Mouse (Mus musculus) heart, embryonic 15.5 days (tissue): Measurements from ENCODE around the gene Maf. TPM values are rescaled to one million over a fixed set of nuclear protein-coding genes. Genes with fewer than 3 reads are reported as not detected.

ENCODE experiments used
- ATAC-seq: fragments of 200-750 bp; cut with Nextera tagmentation; replicated peaks from 2 replicates; pipeline ENCODE4 v1.8.0; 2017; ENCODE audit warnings: low read depth, moderate TSS enrichment; ENCODE audit not compliant: insufficient number of reproducible peaks, insufficient read depth, low FRiP score
- H3K27ac ChIP-seq: fragments of 300-500 bp; sonication (generic); 2 replicates; pipeline ENCODE4 v1.5.1; 2015; ENCODE audit warnings: mild to moderate bottlenecking, inconsistent platforms
- H3K27me3 ChIP-seq: fragments of 300-500 bp; sonication (generic); 2 replicates; pipeline ENCODE4 v1.6.1; 2015; ENCODE audit warnings: inconsistent platforms
- H3K36me3 ChIP-seq: fragments of 300-500 bp; sonication (generic); 2 replicates; pipeline ENCODE4 v1.6.1; 2015; ENCODE audit warnings: mild to moderate bottlenecking, inconsistent platforms
- H3K4me1 ChIP-seq: fragments of 300-500 bp; sonication (generic); replicated peaks from 2 replicates; pipeline ENCODE4 v1.6.1; 2015; ENCODE audit warnings: inconsistent platforms
- H3K4me2 ChIP-seq: fragments of 300-500 bp; sonication (generic); 2 replicates; pipeline ENCODE4 v1.6.1; 2015; ENCODE audit warnings: inconsistent platforms, mild to moderate bottlenecking, moderate library complexity
- H3K4me3 ChIP-seq: fragments of 300-500 bp; sonication (generic); 2 replicates; pipeline ENCODE4 v1.5.1; 2015; ENCODE audit warnings: mild to moderate bottlenecking, inconsistent platforms
- H3K9ac ChIP-seq: fragments of 300-500 bp; sonication (generic); 2 replicates; pipeline ENCODE4 v1.6.1; 2015; ENCODE audit warnings: mild to moderate bottlenecking, inconsistent platforms
- H3K9me3 ChIP-seq: fragments of 300-500 bp; sonication (generic); replicated peaks from 2 replicates; pipeline ENCODE4 v1.6.1; 2016; ENCODE audit warnings: inconsistent platforms
- WGBS: fragments of 180-500 bp; shearing (Covaris S2); methylation state at CpG from one replicate; pipeline ENCODE4 v1.1.7; 2015; ENCODE audit warnings: mixed read lengths; 5-methylcytosine and 5-hydroxymethylcytosine counted together
- polyA plus RNA-seq: library from polyadenylated mRNA; unstranded; fragments of >200 nt; fragmentation: Nextera tagmentation; extraction: Ambion mirVana; gene quantifications from 2 replicates; pipeline ENCODE4 v1.2.1, GENCODE M21; 2015

The Maf gene
- 3.3 and 3.9 TPM in 2 replicates for polyA plus RNA-seq

DNA sequence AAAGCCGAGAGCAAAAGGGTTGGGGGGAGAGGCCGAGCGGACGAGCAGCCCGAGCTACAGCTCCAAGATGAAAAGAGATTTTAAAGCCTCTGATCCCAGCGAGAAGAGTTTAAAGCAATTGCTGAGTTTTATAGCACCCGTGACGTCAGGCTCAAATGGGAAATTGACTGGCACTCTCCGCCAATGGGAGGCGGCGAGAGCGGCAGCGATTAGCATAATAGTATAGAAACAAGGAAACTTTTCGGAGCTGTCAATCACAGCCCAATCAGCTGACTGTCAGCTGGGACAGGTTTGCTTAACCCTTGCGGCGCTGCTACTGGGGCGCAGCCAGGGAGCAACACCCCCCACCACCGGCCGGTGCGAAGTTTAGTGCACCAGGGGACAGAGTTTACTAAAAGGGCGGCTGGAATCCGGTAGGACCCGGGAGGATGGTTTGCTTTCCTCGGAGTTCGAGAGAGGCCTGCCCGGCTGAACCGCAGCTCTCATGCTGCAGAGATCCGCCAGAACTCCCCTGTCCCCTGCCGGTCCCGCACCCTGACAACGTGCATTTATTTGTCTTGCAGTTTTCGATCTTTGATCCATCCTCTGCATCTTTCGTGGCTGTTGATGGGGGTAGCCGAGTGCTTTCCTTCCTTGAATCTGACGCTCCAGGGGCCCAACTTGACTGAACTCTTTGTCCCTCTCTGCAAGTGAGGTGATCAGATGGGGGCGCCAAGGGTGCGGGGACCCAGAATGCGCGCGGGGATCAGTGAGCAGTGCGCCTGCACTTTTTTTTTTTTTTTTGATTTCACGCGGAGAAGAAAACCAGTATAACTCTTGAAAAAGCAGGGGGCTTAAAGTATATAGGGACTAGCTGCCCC is at the start of gene Maf:
Maf (minus strand) TSS at position 64 of the 860 bp plus-strand sequence.
- H3K4me1 ChIP-seq: peaks cover 17% of the 10 kb centered on the region
- no peaks in the 10 kb centered on the region for H3K36me3 ChIP-seq
- under 1% methylated on average over 43 of the region's 43 CpGs for WGBS
- H3K9me3 ChIP-seq: no peaks in the 10 kb centered on the region
- peak within 1 kb of the TSS; percentile 95 for H3K4me2 ChIP-seq
- H3K4me3 ChIP-seq: peak within 1 kb of the TSS; percentile 77
- ATAC-seq: peak; percentile 76
- peaks cover 26% of the 10 kb centered on the region for H3K27me3 ChIP-seq
- peak within 1 kb of the TSS; percentile 58 for H3K9ac ChIP-seq
- peak within 1 kb of the TSS; percentile 87 for H3K27ac ChIP-seq

DNA sequence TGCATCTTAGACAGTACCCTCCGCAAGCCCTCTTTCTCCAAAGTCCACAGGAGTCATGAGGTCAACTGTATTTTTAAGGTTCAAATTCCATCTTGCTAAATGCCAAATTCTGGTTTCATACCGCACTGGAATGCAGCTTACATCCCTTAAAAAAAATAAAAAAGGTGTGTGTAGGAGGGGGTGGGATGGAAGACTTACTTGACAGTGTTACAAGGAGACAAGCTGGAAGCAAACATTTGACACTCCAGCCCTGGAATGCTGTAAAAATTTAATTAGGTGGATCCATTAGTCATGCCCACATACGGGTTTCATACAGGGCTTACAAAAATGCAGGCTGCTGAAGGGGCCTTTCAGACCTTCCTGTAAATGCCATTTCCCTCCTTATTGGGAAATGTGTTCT is 49.4 kb upstream of the Maf start:
- Histone ChIP-seq H3K36me3 (no peaks in the 10 kb centered on the region), H3K4me1 (no peaks in the 10 kb centered on the region), H3K9me3 (no peaks in the 10 kb centered on the region), H3K4me3 (no peak overlapping the region), H3K9ac (no peak overlapping the region), H3K27ac (no peak overlapping the region), H3K4me2 (no peak overlapping the region), H3K27me3 (no peaks in the 10 kb centered on the region)
- ATAC-seq: no peak
- 73% methylated on average over 3 of the region's 3 CpGs for WGBS

DNA sequence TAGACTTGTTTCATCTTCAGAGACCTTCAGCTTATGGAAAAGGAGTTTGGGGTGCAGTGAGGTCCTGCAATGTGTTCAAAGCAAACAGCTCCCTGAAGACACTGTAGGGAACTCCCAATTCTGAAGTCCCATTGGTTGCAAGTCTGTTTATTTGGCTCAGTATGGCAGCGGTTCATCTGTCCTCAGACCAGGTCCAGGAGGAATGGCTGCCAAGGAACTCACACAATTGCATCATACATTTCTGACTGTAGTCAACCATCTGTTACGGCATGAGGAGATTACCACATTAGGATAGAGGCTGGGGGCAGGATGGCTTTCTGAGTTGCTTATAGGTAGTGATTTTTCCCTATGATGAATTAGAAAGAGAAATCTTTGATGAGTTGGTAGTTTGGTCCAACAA is 48.4 kb upstream of the Maf start:
- Histone ChIP-seq H3K4me1 (no peaks in the 10 kb centered on the region), H3K9me3 (no peaks in the 10 kb centered on the region), H3K36me3 (no peaks in the 10 kb centered on the region), H3K27me3 (no peaks in the 10 kb centered on the region), H3K27ac (no peak overlapping the region), H3K4me3 (no peak overlapping the region), H3K4me2 (no peak overlapping the region), H3K9ac (no peak overlapping the region)
- WGBS: 74% methylated on average over 2 of the region's 2 CpGs
- no peak for ATAC-seq

DNA sequence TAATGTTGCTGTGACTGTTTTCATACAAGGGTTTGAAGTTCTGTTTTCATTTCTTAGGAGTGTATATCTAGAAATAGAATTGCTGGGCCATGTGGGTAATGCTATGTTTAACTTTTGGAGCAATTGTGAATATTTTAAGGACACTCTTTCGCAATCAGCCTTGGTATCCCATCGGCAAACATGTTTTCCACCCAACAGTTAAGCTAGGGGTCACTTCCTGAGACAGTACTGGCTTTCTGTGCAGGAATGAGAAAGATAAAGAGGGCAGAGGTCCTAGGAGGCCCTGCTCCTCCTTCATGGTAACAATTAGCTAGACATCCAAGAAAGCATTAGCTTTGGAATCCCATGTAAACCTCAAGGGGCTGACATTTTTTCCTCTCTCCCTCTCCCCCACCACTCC is 47.1 kb upstream of the Maf start:
- H3K9me3 ChIP-seq: no peaks in the 10 kb centered on the region
- no peaks in the 10 kb centered on the region for H3K4me1 ChIP-seq
- H3K27me3 ChIP-seq: no peaks in the 10 kb centered on the region
- H3K4me2 ChIP-seq: no peak overlapping the region
- H3K4me3 ChIP-seq: no peak overlapping the region
- WGBS: 43% methylated on average over 2 of the region's 2 CpGs
- no peaks in the 10 kb centered on the region for H3K36me3 ChIP-seq
- no peak overlapping the region for H3K27ac ChIP-seq
- H3K9ac ChIP-seq: no peak overlapping the region
- no peak for ATAC-seq

DNA sequence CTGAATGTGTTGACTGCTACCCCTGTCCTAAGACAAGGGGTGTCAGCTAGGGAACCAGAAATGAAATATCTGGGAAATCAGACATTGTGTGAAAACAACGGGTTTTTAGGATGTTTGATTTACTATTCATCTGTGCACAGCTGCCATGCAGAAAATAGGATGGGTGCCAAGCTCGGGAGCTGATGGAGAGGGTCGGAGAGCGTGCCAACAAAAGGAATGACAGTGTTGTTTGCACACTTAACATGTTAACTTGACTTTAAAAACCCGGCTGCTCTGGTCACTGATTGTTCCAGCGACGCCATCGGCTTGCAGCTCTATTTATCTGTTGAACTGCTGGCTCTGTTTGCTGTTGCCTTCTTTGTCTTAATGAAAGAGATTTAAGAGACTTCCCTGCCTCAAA is 46.2 kb upstream of the Maf start:
- Histone ChIP-seq H3K4me2 (no peak overlapping the region), H3K36me3 (no peaks in the 10 kb centered on the region), H3K9me3 (no peaks in the 10 kb centered on the region), H3K9ac (no peak overlapping the region), H3K4me1 (no peaks in the 10 kb centered on the region), H3K27me3 (no peaks in the 10 kb centered on the region), H3K4me3 (no peak overlapping the region), H3K27ac (no peak overlapping the region)
- ATAC-seq: no peak
- 37% methylated on average over 8 of the region's 8 CpGs for WGBS

DNA sequence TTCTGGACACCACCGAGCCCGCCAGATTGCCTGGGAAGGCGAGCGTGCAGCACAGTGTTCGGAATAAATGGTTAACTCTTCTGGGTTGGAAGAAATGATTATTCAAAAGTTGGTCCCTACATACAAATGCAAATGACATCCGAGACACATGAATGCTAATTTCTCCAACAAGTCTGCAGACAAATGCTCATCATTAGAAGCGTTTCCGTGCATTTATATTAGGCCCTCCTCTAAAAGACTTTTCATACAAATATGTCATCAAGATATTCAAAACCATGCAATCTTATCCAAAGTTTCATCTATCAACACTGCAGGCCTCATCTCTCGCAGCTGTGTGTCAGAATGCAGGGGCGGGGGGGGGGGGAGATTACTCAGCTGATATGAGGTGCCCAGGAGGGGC is 39.8 kb upstream of the Maf start:
- Histone ChIP-seq H3K27ac (no peak overlapping the region), H3K4me2 (no peak overlapping the region), H3K4me3 (no peak overlapping the region), H3K4me1 (no peaks in the 10 kb centered on the region), H3K27me3 (0 out of 2 replicates have a peak, but pooled peaks cover 3% of the 10 kb centered on the region), H3K9ac (no peak overlapping the region), H3K36me3 (no peaks in the 10 kb centered on the region), H3K9me3 (no peaks in the 10 kb centered on the region)
- no peak for ATAC-seq
- WGBS: 83% methylated on average over 10 of the region's 10 CpGs

DNA sequence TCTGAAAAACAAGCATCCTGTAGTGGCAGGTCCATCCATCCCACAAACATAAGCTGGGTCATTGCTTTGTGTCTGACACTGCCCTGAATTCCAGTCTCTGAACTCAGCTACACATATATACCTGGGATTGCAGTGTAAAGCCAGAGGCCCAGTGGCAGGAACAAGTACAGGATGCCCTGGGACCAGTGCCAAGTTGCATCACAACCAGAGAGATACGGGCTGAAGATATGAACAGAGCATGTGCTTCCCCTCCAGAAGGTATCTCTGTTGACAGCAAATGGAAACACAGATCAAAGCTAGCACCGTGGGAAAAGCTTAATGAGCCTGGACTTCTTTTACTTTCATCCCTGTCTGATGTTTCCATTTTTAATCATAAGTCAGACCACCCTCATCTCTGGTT is 38.1 kb upstream of the Maf start:
- Histone ChIP-seq H3K4me2 (no peak overlapping the region), H3K4me1 (no peaks in the 10 kb centered on the region), H3K36me3 (no peaks in the 10 kb centered on the region), H3K27me3 (0 out of 2 replicates have a peak, but pooled peaks cover 3% of the 10 kb centered on the region), H3K9ac (no peak overlapping the region), H3K27ac (no peak overlapping the region), H3K4me3 (no peak overlapping the region), H3K9me3 (no peaks in the 10 kb centered on the region)
- no peak for ATAC-seq
- 21% methylated on average over 2 of the region's 2 CpGs for WGBS

DNA sequence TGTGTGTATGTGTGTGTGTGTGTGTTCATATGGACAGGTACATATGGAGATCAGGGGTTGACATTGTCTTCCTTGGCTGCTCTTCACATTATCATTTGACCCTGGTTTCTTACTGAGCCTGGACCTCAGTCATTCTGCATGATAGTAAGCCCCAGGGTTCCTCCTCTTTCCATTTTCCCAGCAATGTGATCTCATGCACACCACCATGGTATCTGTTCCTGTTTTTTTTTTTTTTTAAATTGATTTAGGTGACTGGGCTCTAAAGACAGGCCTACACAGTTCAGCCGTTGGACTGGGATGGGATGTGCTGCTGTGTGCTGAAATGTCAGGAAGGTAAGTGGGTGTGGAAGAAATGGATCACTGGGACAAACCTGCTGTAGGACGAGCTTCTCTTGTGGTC is 35.8 kb upstream of the Maf start:
- H3K4me3 ChIP-seq: no peak overlapping the region
- H3K9me3 ChIP-seq: no peaks in the 10 kb centered on the region
- H3K27ac ChIP-seq: no peak overlapping the region
- H3K9ac ChIP-seq: no peak overlapping the region
- H3K4me2 ChIP-seq: no peak overlapping the region
- no peaks in the 10 kb centered on the region for H3K36me3 ChIP-seq
- no peak for ATAC-seq
- 64% methylated on average over 2 of the region's 2 CpGs for WGBS
- no peaks in the 10 kb centered on the region for H3K4me1 ChIP-seq
- H3K27me3 ChIP-seq: 0 out of 2 replicates have a peak, but pooled peaks cover 3% of the 10 kb centered on the region

DNA sequence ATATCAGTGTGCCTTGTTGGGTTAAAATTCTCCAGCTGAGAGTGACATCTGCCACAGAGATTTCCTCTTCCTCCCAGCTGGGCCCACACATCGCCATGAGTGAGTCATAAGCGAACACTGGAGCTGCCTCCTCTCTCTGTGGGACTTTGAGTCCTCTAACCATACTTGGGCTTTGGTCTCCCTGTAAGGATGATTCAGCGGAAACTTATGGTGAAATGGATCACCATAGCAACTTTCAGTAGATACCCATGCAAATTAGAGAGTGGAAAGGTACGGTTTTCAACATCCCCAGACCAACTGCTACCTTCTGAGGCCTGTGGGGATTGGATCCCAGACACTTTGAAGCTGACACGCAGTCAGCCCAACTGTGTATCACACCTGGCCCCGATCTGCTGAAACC is 35.1 kb upstream of the Maf start:
- 0 out of 2 replicates have a peak, but pooled peaks cover 3% of the 10 kb centered on the region for H3K27me3 ChIP-seq
- no peaks in the 10 kb centered on the region for H3K36me3 ChIP-seq
- WGBS: 81% methylated on average over 6 of the region's 6 CpGs
- H3K9ac ChIP-seq: no peak overlapping the region
- no peak overlapping the region for H3K4me3 ChIP-seq
- H3K4me2 ChIP-seq: no peak overlapping the region
- no peaks in the 10 kb centered on the region for H3K4me1 ChIP-seq
- ATAC-seq: no peak
- H3K27ac ChIP-seq: no peak overlapping the region
- H3K9me3 ChIP-seq: no peaks in the 10 kb centered on the region

DNA sequence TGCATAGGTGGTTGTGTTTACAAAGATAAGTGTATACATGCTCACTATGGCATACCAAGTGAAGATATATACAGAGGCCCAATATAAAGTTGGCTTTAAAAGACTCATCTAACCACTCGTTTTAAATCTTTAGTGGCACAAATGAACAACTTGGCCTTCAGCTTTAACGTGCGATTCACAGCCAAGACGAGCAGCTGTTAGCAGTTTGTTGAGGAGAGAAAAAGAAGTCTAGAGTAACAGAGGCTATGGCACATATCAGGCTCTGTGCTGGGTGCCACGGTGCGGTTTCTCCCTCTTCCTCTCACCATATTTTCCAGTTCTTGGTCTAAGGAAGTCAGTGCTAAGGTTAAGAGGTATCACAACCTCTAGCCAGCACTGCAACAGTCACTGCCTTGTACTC is 34.4 kb upstream of the Maf start:
- ATAC-seq: no peak
- Histone ChIP-seq H3K27ac (no peak overlapping the region), H3K36me3 (no peaks in the 10 kb centered on the region), H3K4me3 (no peak overlapping the region), H3K9ac (no peak overlapping the region), H3K27me3 (0 out of 2 replicates have a peak, but pooled peaks cover 3% of the 10 kb centered on the region), H3K9me3 (no peaks in the 10 kb centered on the region), H3K4me1 (no peaks in the 10 kb centered on the region), H3K4me2 (no peak overlapping the region)
- 90% methylated on average over 6 of the region's 6 CpGs for WGBS

DNA sequence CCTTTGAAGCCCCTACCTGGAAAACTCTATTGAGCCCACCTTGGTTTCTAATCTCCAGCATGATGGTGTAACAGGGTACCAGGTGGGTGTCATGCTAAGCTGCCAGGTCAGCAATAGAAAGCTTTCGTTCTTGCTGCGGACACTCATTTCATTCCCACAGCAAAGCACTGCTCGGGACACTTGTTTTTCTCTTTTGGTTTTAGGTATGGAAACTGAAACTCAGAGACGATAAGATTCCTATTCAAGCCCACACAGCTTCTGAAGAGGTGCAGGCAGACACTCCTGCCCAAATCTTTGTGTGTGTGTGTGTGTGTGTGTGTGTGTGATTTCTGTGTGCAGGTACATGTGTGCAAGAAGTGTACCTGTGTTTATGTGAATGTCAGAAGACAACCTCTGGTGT is 32.2 kb upstream of the Maf start:
- Histone ChIP-seq H3K9ac (no peak overlapping the region), H3K27me3 (0 out of 2 replicates have a peak, but pooled peaks cover 3% of the 10 kb centered on the region), H3K4me2 (no peak overlapping the region), H3K9me3 (no peaks in the 10 kb centered on the region), H3K4me1 (no peaks in the 10 kb centered on the region), H3K36me3 (no peaks in the 10 kb centered on the region), H3K4me3 (no peak overlapping the region), H3K27ac (no peak overlapping the region)
- 82% methylated on average over 4 of the region's 4 CpGs for WGBS
- ATAC-seq: no peak

DNA sequence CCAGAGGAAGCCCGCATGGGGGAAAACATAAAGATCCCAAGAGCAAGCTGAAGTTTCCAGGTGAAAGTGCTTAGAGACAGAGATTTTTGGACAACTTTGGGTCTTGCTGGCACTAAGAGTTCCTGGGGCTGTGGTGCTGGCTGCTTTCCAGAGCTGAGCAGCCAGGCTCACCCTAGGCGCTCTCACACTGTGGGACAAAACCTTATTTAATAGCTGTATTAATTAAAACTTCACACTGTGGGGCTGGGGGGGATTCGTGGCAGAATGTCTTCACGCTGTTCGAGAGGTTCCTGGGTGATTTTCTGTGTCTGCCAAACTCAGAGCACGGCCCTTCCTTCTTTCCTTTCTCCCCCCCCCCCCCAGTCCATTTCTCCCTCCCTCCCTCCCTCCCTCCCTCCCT is 24.8 kb upstream of the Maf start:
- ATAC-seq: no peak
- H3K36me3 ChIP-seq: no peaks in the 10 kb centered on the region
- WGBS: 79% methylated on average over 6 of the region's 6 CpGs

More for the DNA sequence above, 24.8 kb upstream of the Maf start:
- H3K9me3 ChIP-seq: no peaks in the 10 kb centered on the region
- H3K27ac ChIP-seq: no peak overlapping the region
- no peak overlapping the region for H3K9ac ChIP-seq
- no peak overlapping the region for H3K4me2 ChIP-seq
- no peaks in the 10 kb centered on the region for H3K27me3 ChIP-seq
- H3K4me1 ChIP-seq: no peaks in the 10 kb centered on the region
- H3K4me3 ChIP-seq: no peak overlapping the region
